Mouse (Mus musculus): ENCODE measurements at regions not wholly inside any gene's neighbourhood (a gene's known extent, or its start where the extent isn't known, plus 50 kb on each side); places are given as distances from the start of the nearest gene placed in this dataset.

- TF ChIP-seq CTCF (IDR thresholded peaks at IDR 0.05; ENCODE audit: extremely low read depth, insufficient read depth, insufficient read length, insufficient replicate concordance) (no peak), POLR2A (IDR thresholded peaks at IDR 0.05; ENCODE audit: low read depth, low read length) (no peak)
Measured at GRCm38 (mm10) chr8:89317514-89318289, 273.7 kb upstream of the Sall1 start.
